Mouse (Mus musculus): ENCODE measurements around the gene Hist1h4f.

Hist1h4f gene

GRCm38 (mm10) chr13:23513517-23513916, 37.9 kb downstream of the Hist1h4f start:
- no peak for DNase-seq (ENCODE audit: low read depth, low spot score)

DNA sequence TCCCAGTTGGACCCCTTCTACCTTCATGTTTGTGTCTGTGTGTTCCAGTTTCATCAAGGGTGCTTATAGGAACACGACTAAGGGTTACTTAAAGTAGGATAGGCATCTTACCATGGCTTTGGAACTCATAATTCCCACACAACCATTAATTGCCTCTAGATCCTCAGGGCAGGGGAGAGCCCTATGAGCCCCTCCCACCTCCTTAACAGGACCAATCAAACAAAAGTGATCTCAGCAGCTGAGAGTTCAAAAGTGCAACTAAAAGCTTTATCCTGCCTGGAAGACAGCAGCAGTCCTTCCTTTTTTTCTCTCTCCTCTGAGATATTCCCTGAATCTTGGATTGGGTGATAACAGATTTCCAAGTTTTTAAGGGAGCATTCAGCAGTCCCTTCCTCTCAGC, 41.3 kb downstream of the Hist1h4f start:
- no peak for DNase-seq (ENCODE audit: low read depth, low spot score)

- no peak for DNase-seq (ENCODE audit: low read depth, low spot score)
Measured at GRCm38 (mm10) chr13:23506819-23507515, 44.5 kb downstream of the Hist1h4f start.

DNA sequence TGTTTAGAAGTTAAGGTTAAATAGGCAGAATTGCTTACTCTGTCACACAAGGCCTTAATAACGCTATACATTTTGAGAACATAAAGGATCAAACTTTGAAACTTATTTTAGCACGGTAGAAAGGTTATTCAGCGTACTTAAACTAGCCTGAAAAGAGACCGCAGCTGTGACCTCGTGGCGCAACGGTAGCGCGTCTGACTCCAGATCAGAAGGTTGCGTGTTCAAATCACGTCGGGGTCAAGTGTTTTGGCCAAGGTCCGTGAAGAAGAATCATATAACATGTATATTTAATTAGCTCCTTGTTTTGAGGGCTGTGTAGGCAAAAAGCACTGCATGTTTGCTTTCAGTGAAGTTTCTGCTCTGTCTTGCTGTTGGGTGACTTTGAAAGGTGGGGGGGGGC, 45.1 kb downstream of the Hist1h4f start:
- no peak for DNase-seq (ENCODE audit: low read depth, low spot score)

- DNase-seq (ENCODE audit: low read depth, low spot score) = no peak
Measured at GRCm38 (mm10) chr13:23505662-23506345, 45.6 kb downstream of the Hist1h4f start.

DNA sequence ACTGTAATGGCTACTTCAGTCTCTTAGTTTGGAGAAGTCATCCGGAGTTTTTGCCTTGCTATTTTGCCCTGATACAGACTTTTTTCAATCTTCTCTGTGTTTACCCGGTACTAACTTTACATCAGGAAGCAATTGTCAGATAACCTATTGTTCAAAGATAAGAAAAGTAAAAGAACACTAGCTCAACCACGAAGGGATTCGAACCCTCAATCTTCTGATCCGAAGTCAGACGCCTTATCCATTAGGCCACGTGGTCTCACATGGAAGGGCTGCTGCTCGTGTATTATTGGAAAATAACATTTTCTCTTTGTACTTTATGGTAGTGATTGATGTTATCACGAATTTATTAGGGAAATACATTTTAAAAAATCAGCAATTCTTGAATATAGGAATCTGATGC, 47.7 kb downstream of the Hist1h4f start:
- no peak for DNase-seq (ENCODE audit: low read depth, low spot score)

DNA sequence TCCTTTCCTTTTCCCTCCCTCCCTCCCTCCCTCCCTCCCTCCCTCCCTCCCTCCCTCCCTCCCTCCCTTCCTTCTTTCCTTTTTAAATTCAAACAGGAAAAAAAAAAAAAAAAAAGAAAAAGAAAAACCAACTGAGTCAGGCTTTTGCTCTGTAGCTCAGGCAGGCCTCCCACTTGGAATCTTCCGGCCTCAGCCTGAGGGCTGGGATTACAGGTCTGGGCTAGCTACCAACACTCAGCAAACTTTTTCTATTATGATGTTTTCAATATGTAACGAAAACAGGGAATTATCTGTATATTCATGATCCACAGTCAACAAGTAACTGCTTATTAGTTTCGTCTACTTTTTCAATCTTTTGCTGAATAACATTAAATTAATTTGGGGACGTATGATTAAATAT, 48.5 kb downstream of the Hist1h4f start:
- no peak for DNase-seq (ENCODE audit: low read depth, low spot score)

- DNase-seq (ENCODE audit: low read depth, low spot score) = no peak
Measured at GRCm38 (mm10) chr13:23502031-23502567, 49.3 kb downstream of the Hist1h4f start.

DNA sequence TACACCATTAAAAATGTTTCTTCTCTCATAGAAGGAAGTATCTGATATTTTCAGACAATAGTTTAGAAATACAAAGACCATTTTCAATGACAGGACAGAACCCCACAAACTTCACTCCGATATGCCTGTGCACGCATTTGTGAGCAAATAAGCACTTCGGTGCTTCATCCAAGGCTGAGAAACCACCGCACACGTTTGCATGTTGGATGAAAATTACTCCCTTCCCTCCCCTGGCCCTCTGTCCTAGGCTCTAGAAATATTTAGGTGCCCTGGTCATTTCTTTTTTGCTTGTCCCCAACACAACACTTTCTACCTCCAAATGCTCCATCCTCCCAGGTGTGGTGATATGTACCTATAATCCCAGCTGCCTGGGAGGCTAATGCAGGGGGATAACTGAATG, 49.9 kb downstream of the Hist1h4f start:
- no peak for DNase-seq (ENCODE audit: low read depth, low spot score)
